Mouse (Mus musculus) testis, postnatal 14 days (tissue): ENCODE measurements at regions not wholly inside any gene's neighbourhood (a gene's known extent, or its start where the extent isn't known, plus 50 kb on each side); places are given as distances from the start of the nearest gene placed in this dataset.

Experiments used
- DNase-seq: peaks from one replicate; pipeline ENCODE4 v3.0.0; 2021; ENCODE audit warnings: low spot score

GRCm38 (mm10) chr6:121560852-121561251 lies 74.3 kb upstream of the A2m start:
- no peak for DNase-seq

GRCm38 (mm10) chr6:121560393-121560793 lies 74.8 kb upstream of the A2m start:
- no peak for DNase-seq

DNA sequence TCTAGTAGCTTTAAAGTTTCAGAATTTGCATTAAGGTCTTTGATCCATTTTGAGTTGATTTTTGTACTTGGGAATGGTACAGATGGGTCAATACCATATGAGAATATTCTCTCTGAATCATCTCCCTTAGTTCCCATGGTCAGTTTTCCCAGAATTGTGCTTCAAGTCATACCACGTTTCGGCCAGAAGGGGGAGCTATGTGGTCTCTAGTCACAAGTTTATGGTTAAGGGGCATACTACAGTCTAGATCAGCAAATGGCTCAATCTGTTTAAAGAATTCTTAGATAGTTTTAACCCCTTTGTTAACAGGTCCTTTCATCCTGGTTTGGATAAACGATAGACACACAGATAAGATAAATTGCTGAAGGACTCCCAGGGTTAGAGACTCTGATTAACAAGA lies 78.7 kb upstream of the A2m start:
- DNase-seq, result no peak

DNA sequence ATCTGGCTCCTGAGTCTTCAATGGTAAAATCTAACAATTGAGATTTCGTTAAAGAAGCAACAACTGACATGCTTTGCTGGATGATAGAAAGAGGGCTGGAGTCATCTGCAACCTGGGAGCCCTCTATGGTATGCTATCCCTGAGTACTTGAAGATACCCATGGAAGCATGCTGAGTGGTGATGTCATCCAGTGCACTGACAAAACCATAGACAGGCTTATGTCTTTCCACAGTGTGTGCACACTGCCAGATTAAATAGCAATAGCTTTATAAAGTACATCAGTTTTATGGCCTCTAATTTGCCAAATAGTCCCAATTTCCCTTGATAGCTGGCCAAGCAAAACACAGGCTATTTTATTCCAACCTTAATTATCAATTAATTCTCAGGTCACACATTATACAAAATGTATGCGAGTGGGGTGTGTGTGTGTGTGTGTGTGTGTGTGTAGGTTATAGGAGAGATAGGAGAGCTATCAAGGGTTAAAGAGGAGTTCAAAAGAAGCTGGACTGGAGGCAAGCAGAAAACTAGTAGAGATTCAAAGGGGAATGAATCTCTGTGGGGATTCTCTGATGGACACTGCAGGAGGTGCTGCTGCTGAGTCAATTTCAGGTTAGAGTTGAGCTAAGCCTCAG lies 80.1 kb upstream of the Iqsec3 start:
- DNase-seq, result no peak

DNA sequence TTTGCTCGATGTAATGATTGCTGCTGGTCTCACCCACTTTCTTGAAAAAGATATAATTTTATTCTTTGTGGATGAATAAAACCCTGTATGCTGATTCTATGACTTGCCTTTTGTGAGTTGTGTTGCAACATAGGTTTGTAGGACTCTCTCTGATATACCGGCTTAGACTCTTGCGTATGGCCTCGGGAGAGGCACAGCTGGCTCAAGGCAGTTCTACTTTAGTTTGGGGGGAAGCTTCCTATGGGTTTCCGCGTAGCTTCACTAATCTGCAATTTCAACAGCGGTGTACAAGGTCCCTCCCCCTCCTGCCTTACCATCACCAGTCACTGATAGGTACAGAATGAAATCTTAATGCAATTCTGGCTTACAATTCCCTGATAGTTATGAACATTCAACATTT lies 60.0 kb upstream of the Iqsec3 start:
- no peak for DNase-seq

DNA sequence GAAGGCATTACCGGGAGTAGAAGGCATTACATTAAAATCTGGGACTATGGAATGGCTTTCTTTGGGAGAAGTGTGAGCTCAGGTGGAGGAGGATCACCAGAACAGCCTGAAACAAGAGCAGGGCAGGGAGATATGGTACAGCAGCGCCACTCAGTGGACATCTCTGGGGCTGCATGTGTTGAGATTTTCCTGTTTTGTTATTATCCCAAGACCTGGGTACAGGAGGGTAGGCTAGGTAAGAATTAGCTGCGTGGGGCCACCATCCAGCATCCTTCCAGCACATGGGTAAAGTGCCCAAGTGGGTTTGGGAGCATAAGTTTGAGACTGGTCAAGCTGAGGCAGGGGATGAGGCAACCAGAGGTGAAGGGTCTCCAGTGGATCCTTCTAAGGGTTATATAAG lies 59.4 kb upstream of the Iqsec3 start:
- peak; percentile 41 for DNase-seq

DNA sequence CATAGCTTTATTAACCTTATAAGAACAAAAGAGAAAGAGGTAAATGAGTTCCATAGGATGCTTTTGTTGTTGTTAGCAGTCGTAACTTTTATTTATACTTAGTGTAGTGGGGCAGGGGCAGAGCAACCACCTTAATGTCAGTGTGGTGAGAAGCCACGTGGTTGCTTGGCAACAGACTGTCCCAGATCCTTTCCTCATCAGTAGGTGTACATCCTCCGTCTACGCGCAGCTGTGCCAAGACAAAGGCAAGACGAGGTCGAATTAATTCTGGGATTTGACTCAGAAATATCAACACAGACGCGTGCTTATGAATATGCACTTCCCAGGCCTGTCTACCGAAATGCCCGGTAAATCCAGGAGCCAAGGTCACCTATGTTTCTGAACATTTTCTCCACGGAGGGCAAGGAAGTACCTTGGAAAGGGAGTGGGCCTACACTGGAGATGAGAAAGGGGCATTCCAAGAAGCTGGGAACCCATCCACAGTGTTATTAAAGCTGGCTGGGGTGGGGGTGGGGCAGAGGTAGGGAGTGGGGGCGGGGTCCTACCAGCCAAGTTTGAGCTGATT lies 58.4 kb upstream of the Iqsec3 start:
- no peak for DNase-seq

GRCm38 (mm10) chr6:121527281-121527680 lies 53.8 kb upstream of the Iqsec3 start:
- DNase-seq, result no peak

- DNase-seq, result peak; percentile 1
These were observed 52.6 kb upstream of the Iqsec3 start for GRCm38 (mm10) chr6:121526121-121526520.

GRCm38 (mm10) chr6:121524613-121524970 lies 51.1 kb upstream of the Iqsec3 start:
- DNase-seq, result no peak

- DNase-seq, result no peak
These were observed 50.6 kb upstream of the Iqsec3 start for GRCm38 (mm10) chr6:121523882-121524612.
